Mouse (Mus musculus) myocyte (in vitro differentiated cells): ENCODE data around the gene Rps21. TPM values are rescaled to one million over a fixed set of nuclear protein-coding genes. Genes with fewer than 3 reads are reported as not detected.

Experiments
- H3K27me3 ChIP-seq: one replicate; pipeline ENCODE4 v1.6.1; 2011; ENCODE audit not compliant: control insufficient read depth, insufficient read depth, insufficient read length
- H3K36me3 ChIP-seq: one replicate; pipeline ENCODE4 v1.6.1; 2011; ENCODE audit not compliant: control insufficient read depth, insufficient read depth
- H3K4me2 ChIP-seq: one replicate; pipeline ENCODE4 v1.6.1; 2011; ENCODE audit warnings: low read depth, control low read depth
- H3K4me3 ChIP-seq: one replicate; pipeline ENCODE4 v1.5.1; 2011; ENCODE audit warnings: mild to moderate bottlenecking, control low read depth, moderate library complexity
- H3K79me2 ChIP-seq: one replicate; pipeline ENCODE4 v1.6.1; 2011; ENCODE audit not compliant: control insufficient read depth, insufficient read depth
- H3ac ChIP-seq: one replicate; pipeline ENCODE4 v1.6.1; 2011; ENCODE audit not compliant: control insufficient read depth, insufficient read length
- CEBPB ChIP-seq: IDR thresholded peaks from 2 replicates; pipeline ENCODE4 v1.6.1; 2011; ENCODE audit warnings: mild to moderate bottlenecking, moderate library complexity; ENCODE audit not compliant: poor library complexity, insufficient read depth, severe bottlenecking
- E2F4 ChIP-seq: IDR thresholded peaks from one replicate; pipeline ENCODE4 v1.6.1; 2011; ENCODE audit warnings: mild to moderate bottlenecking, control low read depth, moderate library complexity; ENCODE audit not compliant: insufficient read depth
- MAX ChIP-seq: IDR thresholded peaks from one replicate; pipeline ENCODE4 v1.6.1; 2011; ENCODE audit warnings: low read depth, mild to moderate bottlenecking, control low read depth
- MYOD1 ChIP-seq, 3 experiments: IDR thresholded peaks; one replicate each; pipeline ENCODE4 v1.6.1; 2011; ENCODE audit warnings: control low read depth in 2 of 3, low read depth in 2 of 3, mild to moderate bottlenecking in 2 of 3, moderate library complexity in 1 of 3; ENCODE audit not compliant: insufficient read length in 2 of 3, control insufficient read depth in 1 of 3
- MYOG ChIP-seq, 3 experiments: IDR thresholded peaks; one replicate each; pipeline ENCODE4 v1.6.1; 2011; ENCODE audit warnings: control low read depth in 2 of 3, low read depth in 2 of 3, mild to moderate bottlenecking in 2 of 3; ENCODE audit not compliant: insufficient read length in 2 of 3, control insufficient read depth in 1 of 3, insufficient read depth in 1 of 3
- POLR2A ChIP-seq: IDR thresholded peaks from one replicate; pipeline ENCODE4 v1.6.1; 2011; ENCODE audit warnings: low read depth, mild to moderate bottlenecking, control low read depth, moderate library complexity; ENCODE audit not compliant: insufficient read length
- POLR2AphosphoS2 ChIP-seq: IDR thresholded peaks from one replicate; pipeline ENCODE4 v1.6.1; 2011; ENCODE audit warnings: low read depth, control low read depth; ENCODE audit not compliant: insufficient read length
- REST ChIP-seq: IDR thresholded peaks from one replicate; pipeline ENCODE4 v1.6.1; 2011; ENCODE audit warnings: mild to moderate bottlenecking, control low read depth, moderate library complexity; ENCODE audit not compliant: insufficient read depth, insufficient read length
- SRF ChIP-seq: IDR thresholded peaks from one replicate; pipeline ENCODE4 v1.6.1; 2011; ENCODE audit warnings: low read depth; ENCODE audit not compliant: control insufficient read depth, insufficient read length
- TCF12 ChIP-seq: IDR thresholded peaks from one replicate; pipeline ENCODE4 v1.6.1; 2011; ENCODE audit warnings: mild to moderate bottlenecking, control low read depth; ENCODE audit not compliant: poor library complexity, insufficient read depth, severe bottlenecking
- TCF3 ChIP-seq: IDR thresholded peaks from one replicate; pipeline ENCODE4 v1.6.1; 2011; ENCODE audit warnings: low read depth, control low read depth; ENCODE audit not compliant: insufficient read length
- USF1 ChIP-seq: IDR thresholded peaks from one replicate; pipeline ENCODE4 v1.6.1; 2011; ENCODE audit warnings: low read depth, mild to moderate bottlenecking, control low read depth, moderate library complexity
- polyA plus RNA-seq: library from polyadenylated mRNA; unstranded; fragments of >200 nt; fragmentation: generic; extraction: Trizol; gene quantifications from one replicate; pipeline ENCODE4 v1.2.1, GENCODE M21; 2012; ENCODE audit warnings: missing spikeins

Gene Rps21
- polyA plus RNA-seq, 1 experiment: 3,913 TPM

DNA sequence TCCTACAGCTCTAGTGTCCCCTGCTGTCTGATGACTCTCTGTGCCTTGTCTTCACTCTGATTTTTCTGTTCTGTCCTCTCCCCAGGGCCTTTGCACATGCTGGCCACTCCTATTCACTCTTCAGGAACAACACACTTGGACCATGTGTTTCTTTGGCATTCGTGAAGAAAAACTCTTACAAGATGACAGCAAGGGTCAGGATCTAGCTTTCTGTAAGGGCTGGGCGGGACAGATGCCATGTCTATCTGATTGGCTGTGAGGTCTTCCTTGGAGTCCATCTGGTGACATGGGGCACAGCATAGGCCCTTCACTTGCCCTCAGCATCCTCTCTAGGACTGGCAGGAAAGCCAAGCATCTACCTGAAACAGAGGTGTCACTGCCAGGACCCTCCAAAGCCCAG lies 48.8 kb downstream of the Rps21 start:
- H3K36me3 ChIP-seq: no peaks in the 10 kb centered on the region
- no peak overlapping the region for H3K4me2 ChIP-seq
- H3K27me3 ChIP-seq: peaks cover 28% of the 10 kb centered on the region
- H3ac ChIP-seq: no peak overlapping the region
- TF ChIP-seq SRF: no peak
- no peak for TF ChIP-seq REST
- no peak for TF ChIP-seq MAX
- TF ChIP-seq E2F4: no peak
- no peak for TF ChIP-seq MYOD1 (IDR thresholded peaks at IDR 0.05; ENCODE audit: control insufficient read depth in 1 of 3, insufficient read length in 2 of 3, low read depth in 2 of 3)
- no peak for TF ChIP-seq CEBPB
- TF ChIP-seq POLR2AphosphoS2: no peak
- TF ChIP-seq USF1: no peak
- no peak overlapping the region for H3K4me3 ChIP-seq
- no peaks in the 10 kb centered on the region for H3K79me2 ChIP-seq

DNA sequence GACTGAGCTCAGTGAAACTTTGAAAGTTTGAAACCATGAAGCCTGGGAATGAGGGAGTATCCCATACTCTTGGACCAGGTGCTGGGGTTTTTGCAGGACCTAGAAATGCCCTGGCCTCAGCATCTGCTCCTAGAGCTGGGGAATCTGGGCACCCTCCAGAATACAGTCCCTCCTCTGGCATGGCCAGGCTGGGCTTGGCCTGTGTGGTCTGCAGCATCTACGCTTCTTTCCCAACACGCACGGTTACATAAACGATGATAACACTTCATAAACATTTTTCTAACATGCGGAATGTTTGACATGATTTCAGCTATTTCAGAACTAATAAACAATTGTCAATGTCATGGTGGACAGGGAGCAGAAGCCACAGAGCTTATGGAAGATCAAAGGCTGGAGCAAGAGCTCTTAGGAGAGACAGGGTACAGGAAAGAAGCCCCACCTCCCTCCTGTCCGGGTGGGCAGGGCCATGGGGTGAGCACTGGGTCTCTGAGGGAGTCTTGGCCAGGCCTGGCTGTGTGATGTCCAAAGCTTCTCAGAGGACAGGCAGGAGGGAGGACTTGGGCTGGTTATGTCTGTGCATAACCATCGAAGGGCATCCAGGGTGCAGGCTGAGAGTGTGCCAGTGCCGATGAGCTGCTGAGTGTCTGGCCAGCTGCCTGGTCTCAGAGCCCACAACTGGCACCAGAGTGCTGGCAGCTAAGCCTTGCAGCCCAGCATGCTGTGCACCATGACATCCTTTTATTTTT lies 49.4 kb downstream of the Rps21 start:
- Histone ChIP-seq H3K27me3 (peaks cover 34% of the 10 kb centered on the region), H3K4me2 (no peak overlapping the region), H3ac (no peak overlapping the region), H3K79me2 (no peaks in the 10 kb centered on the region), H3K4me3 (no peak overlapping the region), H3K36me3 (no peaks in the 10 kb centered on the region)
- no peak for TF ChIP-seq TCF12
- no peak for TF ChIP-seq MAX
- no peak for TF ChIP-seq MYOD1 (IDR thresholded peaks at IDR 0.05; ENCODE audit: control insufficient read depth in 1 of 3, insufficient read length in 2 of 3, low read depth in 2 of 3)
- TF ChIP-seq CEBPB: no peak
- TF ChIP-seq USF1: no peak
- TF ChIP-seq MYOG (IDR thresholded peaks at IDR 0.05; ENCODE audit: control insufficient read depth in 1 of 3, insufficient read depth in 1 of 3, insufficient read length in 2 of 3, low read depth in 2 of 3): no peak
- no peak for TF ChIP-seq POLR2A
- no peak for TF ChIP-seq REST
- no peak for TF ChIP-seq SRF
- TF ChIP-seq POLR2AphosphoS2: no peak
- TF ChIP-seq E2F4: no peak
- no peak for TF ChIP-seq TCF3

- Histone ChIP-seq H3ac (no peak overlapping the region), H3K4me2 (no peak overlapping the region), H3K4me3 (no peak overlapping the region), H3K27me3 (peaks cover 37% of the 10 kb centered on the region), H3K36me3 (no peaks in the 10 kb centered on the region), H3K79me2 (no peaks in the 10 kb centered on the region)
- TF ChIP-seq MAX (no peak), MYOG (IDR thresholded peaks at IDR 0.05; ENCODE audit: control insufficient read depth in 1 of 3, insufficient read depth in 1 of 3, insufficient read length in 2 of 3, low read depth in 2 of 3) (no peak), POLR2AphosphoS2 (no peak), TCF3 (no peak), POLR2A (no peak), TCF12 (no peak), USF1 (no peak), MYOD1 (IDR thresholded peaks at IDR 0.05; ENCODE audit: control insufficient read depth in 1 of 3, insufficient read length in 2 of 3, low read depth in 2 of 3) (no peak), E2F4 (no peak), SRF (no peak), REST (no peak), CEBPB (no peak)
These were observed 50.5 kb downstream of the Rps21 start for GRCm38 (mm10) chr2:180307680-180308079.

Other genes with a start within 250 kb of the Rps21 start
- 48.8 TPM for gene Lsm14b, start 232.4 kb upstream of the Rps21 start, polyA plus RNA-seq
- gene Psma7, start 214.9 kb upstream of the Rps21 start, polyA plus RNA-seq: 395 TPM
- gene Ss18l1, start 214.9 kb upstream of the Rps21 start, polyA plus RNA-seq: 1.6 TPM
- 17.2 TPM for gene Mtg2, start 186.8 kb upstream of the Rps21 start, polyA plus RNA-seq
- gene Hrh3, start 152.9 kb upstream of the Rps21 start, polyA plus RNA-seq: 0.16 TPM
- 34.8 TPM for gene Osbpl2, start 138.1 kb upstream of the Rps21 start, polyA plus RNA-seq
- 188 TPM for gene Adrm1, start 85.9 kb upstream of the Rps21 start, polyA plus RNA-seq
- 80.8 TPM for gene Lama5, start 31.5 kb upstream of the Rps21 start, polyA plus RNA-seq
- gene Cables2, start 16.1 kb downstream of the Rps21 start, polyA plus RNA-seq: 6.8 TPM
- not detected for gene Rbbp8nl, start 32.5 kb downstream of the Rps21 start, polyA plus RNA-seq
- not detected for gene Gata5, start 77.3 kb downstream of the Rps21 start, polyA plus RNA-seq
- 0.18 TPM for gene Slco4a1, start 198.9 kb downstream of the Rps21 start, polyA plus RNA-seq
- gene Ntsr1, start 242.6 kb downstream of the Rps21 start, polyA plus RNA-seq: not detected